Mouse (Mus musculus): ENCODE measurements around the gene Chst12. TPM values are rescaled to one million over a fixed set of nuclear protein-coding genes. Genes with fewer than 3 reads are reported as not detected.
"Not testable (repeated sequence)": the region's sequence is repeated elsewhere in the genome, so short reads cannot be mapped to it uniquely, and the experiment has no call there.

Chst12 gene
- 43.6 and 48.9 TPM in 2 replicates for polyA plus RNA-seq (2012; rRNA removed)

DNA sequence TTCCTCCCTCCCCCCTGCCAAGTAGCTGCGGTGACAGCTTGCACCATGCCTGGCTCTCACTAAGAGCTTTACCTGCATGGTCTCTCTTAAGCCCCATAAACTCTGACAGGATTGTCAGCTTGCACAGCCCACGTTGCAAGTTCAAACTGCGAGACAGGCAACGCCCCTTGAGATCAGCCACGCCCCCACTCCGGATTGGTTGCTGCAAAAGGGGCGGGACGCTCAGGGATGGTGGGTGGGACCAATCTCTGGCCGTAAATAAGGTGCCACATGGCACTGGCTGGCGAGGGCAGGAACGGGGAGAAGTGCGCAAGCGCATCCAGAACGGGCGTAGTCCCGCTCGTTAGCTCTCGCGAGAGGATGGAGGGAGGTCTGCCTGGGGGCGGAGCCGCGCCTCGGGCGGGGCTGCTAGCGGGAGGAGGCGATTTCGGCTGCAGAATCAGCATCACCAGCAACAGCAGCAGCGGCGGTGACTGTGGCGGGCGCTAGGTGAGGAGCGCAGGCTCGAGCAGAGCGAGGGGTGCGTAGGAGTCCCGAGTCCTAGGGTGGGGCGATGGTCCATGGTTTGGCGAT lies at the start of gene Chst12:
Gene Chst12 (plus strand): TSS at position 343 of the 573 bp plus-strand sequence.
- peak; percentile 93 for DNase-seq (ENCODE audit: low read depth)

DNA sequence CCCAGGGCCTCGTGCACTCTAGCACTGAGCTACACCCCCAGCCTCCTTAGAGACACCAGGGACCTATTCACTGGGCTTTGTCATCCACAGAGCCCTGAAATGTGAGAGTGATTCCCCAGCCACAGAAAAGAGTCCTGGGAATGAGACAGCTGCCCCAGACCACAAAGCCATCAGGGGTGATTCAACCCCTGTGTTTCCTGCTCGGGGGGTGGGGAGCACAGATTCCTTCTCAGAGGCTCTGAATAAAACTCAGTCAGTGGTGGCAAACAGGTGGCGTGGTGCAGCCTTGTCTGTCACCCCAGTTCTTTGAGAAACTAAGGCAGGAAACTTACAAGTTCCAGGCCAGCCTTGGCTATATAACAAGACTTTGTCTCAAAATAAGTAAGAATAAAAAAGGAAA lies 43.9 kb upstream of the Chst12 start:
- DNase-seq (ENCODE audit: low read depth) = no peak

DNA sequence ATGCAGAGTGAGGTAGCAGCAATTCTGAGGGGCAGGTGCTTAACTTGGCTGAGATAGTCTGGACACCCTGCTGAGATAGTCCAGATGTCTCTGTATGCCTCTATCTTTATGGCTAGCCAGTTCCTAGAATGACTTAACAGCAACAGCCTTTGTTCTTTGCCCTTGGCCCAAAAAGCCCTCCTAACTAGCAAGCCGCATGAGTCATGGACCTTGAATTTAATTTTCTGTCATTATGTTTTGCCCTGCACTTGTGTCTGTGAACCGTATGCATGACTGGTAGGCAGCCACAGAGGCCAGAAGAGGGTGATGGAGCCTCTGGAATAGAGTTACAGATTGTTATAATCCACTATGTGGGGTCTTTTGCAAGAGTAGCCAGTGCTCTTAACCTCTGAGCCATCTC lies 42.2 kb upstream of the Chst12 start:
- not testable (repeated sequence) for DNase-seq (ENCODE audit: low read depth)

DNA sequence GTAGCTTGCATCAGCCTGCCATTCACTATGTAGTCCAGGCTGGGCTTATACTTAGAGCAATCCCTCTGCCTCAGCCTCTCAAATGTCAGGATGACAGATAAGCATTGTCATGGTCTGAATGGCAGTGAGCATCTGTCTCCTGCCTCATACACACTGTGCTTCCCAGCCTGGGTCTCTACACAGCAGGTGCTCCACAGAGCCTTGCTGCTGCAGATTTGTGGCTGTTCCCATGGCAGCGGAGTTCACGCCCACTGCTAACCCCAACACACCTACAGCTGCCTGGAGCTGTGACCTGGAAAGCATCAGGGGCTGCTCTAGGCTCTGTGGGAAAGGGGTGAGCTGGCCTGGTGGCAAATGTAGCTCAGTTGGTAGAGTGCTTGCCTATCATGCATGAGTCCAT lies 40.4 kb upstream of the Chst12 start:
- no peak for DNase-seq (ENCODE audit: low read depth)

DNA sequence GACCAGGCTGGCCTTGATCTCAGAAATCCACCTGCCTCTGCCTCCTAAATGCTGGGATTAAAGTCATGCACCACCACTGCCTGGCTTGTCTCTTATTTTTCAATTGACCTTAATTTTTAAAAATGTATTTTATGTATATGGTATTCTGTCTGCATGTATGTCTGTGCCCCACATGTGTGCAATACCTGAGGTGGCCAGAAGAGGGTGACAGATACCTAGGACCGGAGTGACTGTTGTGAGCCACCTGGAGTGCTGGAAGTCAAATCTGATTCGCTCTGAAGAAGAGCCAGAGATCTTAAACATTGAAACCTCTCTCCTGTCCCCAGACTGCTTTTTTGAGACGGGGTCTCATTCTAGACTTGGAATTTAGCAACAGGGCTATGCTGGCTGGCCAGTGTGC lies 33.0 kb upstream of the Chst12 start:
- DNase-seq (ENCODE audit: low read depth) = no peak

DNA sequence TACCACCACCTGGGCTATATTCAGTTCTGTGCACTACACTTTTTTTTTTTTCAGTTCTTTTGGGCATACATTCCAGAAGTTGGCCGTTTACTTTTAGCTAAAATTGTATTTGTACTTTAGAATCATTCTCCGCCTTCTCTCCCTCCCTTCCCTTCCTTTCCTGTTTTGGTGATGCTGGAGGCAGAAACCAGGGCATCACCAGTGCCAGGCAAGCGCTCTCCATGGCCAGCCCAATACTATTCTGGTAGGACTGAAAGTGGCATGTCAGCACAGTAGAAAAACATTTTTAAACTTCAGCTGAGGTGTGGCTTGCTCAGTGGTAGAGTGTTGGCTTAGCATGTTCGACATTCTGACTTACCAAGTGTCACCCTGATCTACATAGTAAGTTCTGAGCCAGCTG lies 23.9 kb upstream of the Chst12 start:
- no peak for DNase-seq (ENCODE audit: low read depth)

DNA sequence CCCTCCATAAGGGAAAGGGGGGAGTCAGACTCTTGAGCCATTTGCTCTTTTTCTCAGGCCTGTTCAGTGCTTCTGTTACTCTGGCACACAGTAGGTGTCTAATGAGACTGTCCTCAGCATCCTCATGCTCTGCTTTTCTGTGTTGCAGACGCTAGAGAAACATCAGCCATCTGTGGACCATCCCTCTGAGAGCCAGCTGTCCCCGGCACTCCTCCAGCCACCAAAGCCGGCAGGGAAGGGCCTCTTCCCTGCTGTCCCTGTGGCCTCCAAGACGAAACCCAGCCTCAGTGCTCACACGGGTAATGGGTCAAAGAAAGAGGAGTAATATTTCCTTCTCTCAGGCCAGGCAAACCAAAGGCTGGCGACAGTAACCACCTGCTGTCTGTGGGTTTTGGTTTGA lies 14.2 kb upstream of the Chst12 start:
- no peak for DNase-seq (ENCODE audit: low read depth)

DNA sequence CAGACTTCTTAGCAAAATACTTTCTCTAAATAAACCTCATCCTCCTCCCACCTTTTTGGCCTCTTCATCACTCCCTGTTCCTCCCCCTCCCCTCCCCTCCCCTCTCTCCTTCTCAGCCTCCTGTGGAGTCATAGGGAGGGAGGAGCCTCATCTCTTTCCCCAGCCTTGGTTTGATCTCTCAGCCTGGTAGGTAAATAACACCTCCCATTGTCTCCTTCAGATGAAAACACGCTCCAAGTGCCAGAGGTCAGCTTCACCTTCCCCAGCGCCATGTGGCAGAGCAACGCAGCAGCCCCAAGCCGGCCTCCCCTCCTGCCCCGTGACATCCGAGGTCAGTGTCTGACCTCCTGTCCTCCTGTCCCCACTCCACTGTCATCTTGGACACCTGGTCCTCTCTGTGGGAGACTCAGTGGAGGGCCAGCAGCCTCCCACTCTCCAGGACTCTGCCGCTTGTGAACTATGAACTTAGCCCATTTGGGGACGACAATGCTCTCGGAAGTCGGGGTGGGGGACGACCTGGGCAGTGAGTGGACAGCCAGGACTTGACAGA lies 12.6 kb upstream of the Chst12 start:
- no peak for DNase-seq (ENCODE audit: low read depth)

DNA sequence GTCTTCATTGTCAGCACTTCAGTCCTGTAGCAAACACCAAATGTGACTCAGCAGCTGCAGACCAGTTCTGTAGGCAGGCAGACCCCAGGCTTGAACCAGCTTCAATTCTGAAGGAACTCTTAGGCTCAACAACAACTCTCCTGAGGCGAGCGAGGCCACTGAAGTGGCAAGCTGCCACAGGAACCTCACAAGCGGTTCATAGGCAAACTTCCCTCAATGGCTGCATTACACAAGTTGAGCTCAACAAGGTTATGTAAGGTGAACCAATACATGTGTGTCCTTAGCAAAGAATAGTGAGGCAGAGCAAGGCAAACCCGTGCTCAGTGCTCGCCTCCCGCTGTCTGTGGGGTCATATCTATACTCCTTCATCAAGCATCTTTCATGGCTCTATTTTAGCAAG lies 7.2 kb upstream of the Chst12 start:
- no peak for DNase-seq (ENCODE audit: low read depth)

DNA sequence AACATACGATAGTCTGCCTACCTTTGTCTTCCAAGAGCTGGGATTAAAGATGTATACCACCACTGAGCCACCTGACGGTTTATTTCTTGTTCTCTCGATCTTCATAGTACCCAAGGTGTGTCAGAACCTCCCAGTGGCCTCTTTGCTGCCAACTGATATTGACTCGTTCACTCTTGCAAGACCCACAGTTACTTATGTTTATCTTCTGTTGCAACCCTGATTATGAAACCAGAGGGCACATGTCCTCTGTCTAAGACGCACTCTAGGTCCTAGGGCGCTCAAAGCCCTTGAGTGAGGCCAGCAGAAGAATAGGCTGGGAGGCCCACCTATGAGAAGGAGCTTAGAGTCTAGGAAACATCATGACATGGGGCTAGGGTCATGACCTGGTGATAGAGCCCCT lies 4.6 kb upstream of the Chst12 start:
- DNase-seq (ENCODE audit: low read depth) = no peak

DNA sequence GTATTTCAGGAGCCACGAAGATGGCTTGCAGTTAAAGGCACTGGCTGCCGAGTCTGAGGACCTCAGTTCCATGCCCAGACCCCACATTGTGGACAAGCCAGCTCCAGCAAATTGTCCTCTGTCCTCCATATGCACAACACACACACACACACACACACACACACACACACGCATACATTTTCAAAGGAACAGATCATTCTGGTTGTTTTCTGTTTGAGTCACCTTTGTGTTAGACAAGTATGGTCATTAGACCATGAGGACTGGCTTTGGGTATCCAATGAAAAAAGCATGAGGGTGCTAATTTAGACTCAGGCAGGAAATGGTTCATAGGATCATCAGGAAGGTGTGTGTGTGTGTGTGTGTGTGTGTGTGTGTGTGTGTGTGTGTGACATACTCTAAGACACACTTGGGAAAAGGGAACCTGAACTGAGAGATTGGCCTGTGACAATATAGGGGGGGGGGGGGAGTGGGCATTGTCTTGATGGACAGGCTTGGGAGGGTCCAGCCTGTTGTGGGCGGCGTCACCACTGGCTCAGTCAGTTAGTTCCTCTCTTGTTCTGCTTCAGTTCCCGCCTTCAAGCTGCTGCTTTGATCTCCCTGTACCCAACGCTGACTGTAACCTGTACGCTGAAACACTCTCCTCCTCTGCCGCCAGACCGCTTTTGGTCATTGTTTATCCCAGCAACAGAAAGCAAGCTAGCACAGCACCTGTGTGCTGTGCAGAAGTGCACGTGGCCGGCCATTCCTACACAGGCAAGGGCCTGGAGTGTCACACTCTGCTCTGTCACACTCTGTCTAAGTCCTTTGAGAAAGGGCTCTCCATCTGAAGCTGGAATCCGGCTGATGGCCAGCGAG lies 3.1 kb upstream of the Chst12 start:
- no peak for DNase-seq (ENCODE audit: low read depth)

DNA sequence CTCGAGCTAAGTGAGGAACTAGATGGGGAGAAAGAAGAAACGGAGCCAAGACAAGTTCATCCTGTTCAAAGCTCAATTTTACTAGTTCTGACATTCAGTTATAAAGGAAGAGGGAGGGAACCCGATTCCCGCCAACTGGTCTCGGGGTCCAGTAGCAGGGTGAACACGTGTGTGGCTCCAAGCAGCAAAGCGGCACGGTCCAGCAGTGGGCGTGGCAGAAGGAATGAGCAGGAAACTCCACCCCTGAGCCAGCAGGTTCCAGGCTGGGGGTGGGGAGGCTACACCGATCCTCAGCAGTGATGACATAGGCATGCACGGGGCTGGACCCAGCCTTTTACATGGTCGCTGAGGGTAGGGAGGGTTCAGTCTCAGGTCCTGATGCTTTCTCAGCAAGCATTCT lies 2.4 kb upstream of the Chst12 start:
- not testable (repeated sequence) for DNase-seq (ENCODE audit: low read depth)

DNA sequence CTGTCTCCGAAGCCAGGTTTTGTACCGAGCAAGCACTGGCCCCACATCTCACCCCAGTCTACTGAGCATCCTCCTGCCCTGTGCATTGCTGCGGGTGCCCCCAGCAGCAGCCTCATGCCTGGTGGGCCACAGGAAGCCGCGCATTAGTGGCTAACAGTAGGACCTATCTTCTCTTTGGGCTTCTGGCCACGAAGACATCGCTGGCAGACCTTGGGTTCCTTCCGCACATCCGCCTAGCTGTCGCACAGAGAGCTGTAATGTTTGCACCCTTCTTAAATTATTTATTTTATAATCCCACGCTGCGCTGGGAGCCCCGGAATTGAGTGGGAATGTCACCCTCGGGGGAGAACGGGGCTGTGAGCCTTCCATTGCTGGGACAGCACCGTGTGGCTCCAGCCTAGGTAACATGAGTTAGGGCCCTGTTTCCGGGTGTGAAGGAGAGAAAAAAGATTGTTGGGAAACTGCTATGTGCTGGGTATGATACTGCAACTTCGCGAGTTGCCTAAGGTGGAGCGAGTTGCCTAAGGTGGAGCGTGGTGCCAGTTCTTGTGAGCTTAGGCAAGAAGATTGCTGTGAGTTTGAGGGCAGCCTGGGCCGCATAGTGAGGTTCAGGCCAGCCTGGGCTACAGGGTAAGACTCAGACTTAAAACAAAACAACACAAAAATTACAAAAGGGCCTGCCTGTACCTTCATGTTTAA lies 895 bp downstream of the Chst12 start:
- no peak for DNase-seq (ENCODE audit: low read depth)

DNA sequence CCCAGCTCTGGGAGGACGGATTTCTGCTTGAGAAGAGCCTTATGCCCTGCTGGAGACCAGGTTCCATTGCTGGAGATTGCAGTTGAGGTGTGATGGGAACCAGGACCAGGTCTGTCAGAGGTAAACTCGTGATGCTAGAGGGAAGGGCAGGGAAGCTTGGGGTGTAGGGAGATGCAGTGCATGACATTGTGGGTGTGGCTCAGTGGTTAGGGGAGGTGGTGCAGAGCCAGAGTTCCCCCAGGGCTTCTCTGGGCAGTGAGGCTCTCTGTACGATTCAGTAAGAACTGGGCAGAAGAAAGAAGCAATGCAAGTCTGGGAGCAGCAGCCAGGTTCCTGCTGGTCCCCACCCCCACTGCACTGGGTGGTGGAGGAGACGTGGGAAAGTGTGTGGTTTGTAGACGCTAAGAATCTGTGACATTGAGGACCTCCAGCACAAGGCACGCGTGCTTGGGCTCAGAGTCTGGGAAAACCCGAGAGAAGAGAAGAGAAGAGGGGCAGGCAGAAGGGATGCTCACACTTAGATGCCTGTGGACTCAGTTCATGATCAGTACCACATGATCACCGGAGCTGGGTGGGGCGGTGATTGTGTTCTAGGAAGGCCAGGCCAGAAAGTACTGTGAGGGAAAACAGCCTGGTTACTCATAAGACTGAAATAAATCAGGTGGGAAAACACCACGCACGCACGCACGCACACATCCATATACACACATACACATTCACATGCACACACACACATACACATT lies 2.3 kb downstream of the Chst12 start:
- DNase-seq (ENCODE audit: low read depth) = no peak

DNA sequence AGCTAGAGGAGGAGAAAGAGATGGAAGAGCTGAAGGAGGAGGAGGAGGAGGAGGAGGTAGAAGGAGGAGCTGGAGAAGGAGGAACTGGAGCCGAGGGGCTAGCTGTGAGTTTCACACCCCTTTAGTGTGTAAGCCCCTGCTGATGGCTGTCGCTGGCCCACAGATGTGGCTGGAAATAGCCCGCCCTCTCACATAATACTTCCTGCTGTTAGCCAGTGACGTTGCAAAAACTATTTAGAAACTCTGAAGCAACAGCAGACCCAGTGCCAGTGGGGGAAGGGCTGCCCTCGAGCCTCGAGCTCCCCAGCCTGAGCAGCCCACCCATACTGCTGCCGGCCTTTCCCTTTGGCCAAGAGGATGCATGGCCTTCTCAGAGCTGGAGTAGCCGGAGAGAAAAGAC lies 3.3 kb downstream of the Chst12 start:
- DNase-seq (ENCODE audit: low read depth) = no peak

DNA sequence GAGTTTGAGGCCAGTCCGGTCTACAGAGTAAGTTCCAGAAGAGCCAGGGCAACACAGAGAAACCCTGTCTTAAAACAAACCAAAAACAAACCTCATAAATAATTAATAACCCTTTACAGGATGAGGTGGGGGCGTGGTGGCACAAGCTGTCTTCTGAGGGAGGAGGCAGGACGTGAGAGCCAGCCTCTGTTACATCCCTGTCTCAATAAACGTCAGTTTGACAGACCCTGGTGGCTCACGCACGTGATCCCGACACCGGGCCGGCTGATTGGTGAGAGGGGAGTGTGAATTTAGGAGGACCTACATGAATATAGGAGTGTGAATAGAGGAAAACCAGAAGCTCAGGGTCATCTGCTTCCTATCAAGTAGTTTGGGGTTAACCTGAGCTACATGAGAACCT lies 3.9 kb downstream of the Chst12 start:
- no peak for DNase-seq (ENCODE audit: low read depth)

DNA sequence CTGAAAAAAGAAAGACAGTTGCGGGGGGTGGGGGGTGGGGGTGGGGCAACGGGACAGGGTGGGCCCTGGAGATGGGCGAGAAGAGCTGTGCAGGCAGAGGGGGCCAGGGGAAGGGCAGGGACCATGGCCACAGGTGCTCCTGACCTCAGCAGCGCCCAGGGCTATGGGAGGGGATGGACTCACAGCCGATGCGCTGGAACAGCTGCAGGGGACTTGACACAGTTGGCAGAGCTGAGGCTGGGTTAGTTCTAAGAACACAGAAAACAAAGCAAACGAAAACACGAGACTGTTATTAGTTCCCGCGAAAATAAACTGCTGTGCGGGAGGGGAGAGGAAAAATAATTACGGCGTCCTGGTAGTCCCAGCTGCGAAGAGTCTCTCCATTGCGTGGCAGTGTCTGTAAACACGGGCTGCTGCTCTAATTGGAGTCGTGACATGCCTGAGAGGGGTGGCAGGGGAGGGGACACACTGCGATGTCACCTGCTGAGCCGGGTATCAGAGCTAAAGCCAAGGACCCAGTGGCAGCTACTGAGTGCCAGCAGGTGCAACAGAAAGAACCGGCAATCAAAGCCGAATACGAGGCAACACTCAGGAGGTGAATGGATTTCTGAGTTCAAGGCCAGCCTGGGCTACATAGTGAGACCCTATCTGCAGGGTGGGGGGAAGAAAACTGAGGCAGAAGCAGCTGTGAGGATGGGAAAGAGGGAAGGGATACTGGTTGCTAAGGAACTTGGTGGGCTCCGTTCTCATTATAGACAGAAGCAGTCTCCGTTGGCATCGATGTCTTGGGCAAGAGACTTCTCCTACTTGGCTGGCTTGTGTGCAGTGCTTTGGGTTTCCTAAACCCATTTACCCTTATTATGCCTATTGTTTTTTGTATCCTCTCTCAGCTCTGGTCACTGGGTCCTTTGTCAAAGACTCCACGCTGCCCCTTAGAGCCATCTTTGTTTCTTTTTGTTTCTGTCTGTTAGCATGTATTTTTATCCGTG lies 5.0 kb downstream of the Chst12 start:
- no peak for DNase-seq (ENCODE audit: low read depth)

DNA sequence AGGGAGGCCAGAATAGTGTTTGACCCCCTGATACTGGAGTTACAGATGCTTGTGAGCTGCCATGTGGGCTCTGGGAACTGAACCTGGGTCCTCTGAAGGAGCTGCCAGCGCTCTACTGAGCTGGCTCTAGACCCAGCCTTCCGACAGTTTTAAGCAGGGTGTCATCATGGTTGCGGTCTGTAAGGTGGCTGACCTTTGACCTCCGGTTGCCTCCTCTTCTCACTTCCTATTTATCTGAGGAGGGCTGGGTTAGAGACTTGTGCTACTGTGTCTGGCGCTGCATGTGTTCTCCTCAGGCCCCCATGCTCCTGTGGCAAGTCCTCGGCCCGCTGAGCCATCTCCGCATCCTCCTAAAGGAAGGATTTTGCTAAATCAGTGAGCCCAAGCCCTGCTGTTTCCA lies 8.6 kb downstream of the Chst12 start:
- no peak for DNase-seq (ENCODE audit: low read depth)

DNA sequence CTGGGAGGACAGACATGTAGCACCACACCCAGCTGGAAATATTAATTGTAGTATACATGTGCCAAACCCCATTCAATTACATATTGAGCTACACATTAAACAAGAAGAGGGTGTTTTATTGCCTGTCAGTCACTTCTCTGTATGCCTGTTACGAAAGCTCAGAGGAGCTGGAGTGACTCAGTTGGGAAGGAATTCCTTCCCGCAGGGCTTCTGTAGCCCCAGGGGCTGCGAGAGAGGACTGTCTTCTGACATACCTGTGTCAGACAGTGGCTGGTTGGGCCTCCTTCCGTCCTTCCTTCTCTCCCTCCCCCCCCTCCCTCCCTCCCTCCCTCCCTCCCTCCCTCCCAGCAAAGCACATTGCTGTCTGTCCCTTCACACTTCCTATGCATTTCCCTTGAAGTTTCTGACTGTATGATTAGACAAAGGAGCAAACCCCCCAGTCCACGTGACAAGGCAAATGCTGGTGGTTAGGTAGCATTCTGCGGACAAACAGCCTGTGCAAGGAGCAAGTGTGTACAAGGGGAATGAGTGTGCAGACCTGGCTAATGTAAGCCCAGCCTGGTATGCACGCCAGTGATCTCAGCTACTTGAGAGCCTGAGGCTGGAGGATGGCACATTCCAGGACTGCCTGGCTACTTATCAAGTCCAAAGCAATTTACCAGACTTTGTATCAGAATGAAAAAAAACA lies 9.6 kb downstream of the Chst12 start:
- DNase-seq (ENCODE audit: low read depth) = no peak

All from gonadal fat pad, adult 2 months (tissue).